In the genomic region with DNA sequence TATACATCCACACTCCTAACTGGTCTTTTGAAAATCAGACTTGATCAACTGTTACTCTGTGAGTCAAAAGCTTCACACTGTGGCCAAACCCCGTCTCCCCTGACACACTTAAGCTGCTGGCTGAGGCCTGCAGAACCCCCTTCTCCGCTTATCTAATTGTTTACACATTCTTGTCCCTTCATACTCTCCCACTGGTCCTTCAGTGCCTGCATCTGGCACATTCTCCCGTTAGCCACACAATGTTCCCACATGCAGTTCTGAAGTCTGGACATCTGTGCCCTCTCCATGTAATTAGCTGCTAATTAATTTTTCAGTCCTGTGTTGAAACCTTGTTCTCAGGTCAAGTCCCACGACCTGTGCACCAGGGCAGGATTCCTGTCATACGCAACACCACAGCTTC, we compare ENCODE assay signal across 13 mouse cellular contexts.
DNase-seq lines count a peak whose midpoint lies in the region; ATAC-seq lines count a peak whose summit lies in the region.
"Had no signal": no experiment of that assay in that cellular context is flagged by ENCODE, and none has a peak within 500 bp of the region (broad histone marks: within the 10 kb centered on the region; RNA-seq: fewer than 3 reads in every experiment).

No protein-coding gene starts in this region.

- H3K27ac ChIP-seq in heart, embryonic 14.5 days (replicated peaks in 1 of 2; ENCODE audit: control insufficient read depth in 1 of 2, insufficient read depth in 1 of 2, low read depth in 2 of 2, low read length in 2 of 2): no peak overlapping the region
- H3K27ac ChIP-seq in forebrain, embryonic 13.5 days: no peak overlapping the region
- H3K27ac ChIP-seq in lung, embryonic 16.5 days (ENCODE audit: low read length): no peak overlapping the region
- H3K27ac ChIP-seq: heart, adult 2 months; macrophage had no signal

- WGBS in heart, embryonic 14.5 days: 24% methylated on average over 5 of the region's 5 CpGs
- WGBS in forebrain, embryonic 13.5 days: 28% methylated on average over 5 of the region's 5 CpGs
- WGBS in lung, embryonic 16.5 days: 12% methylated on average over 5 of the region's 5 CpGs

- H3K36me3 ChIP-seq in heart, embryonic 14.5 days (ENCODE audit: control insufficient read depth, insufficient read depth, low read length): no peaks in the 10 kb centered on the region
- no peaks in the 10 kb centered on the region for H3K36me3 ChIP-seq in forebrain, embryonic 13.5 days (ENCODE audit: poor library complexity, severe bottlenecking)
- H3K36me3 ChIP-seq in lung, embryonic 16.5 days (ENCODE audit: control insufficient read depth, insufficient read depth, low read length): no peaks in the 10 kb centered on the region

- no peaks in the 10 kb centered on the region for H3K9me3 ChIP-seq in heart, embryonic 14.5 days (ENCODE audit: control insufficient read depth, low read length)
- H3K9me3 ChIP-seq in forebrain, embryonic 13.5 days (replicated peaks): no peaks in the 10 kb centered on the region
- H3K9me3 ChIP-seq in lung, embryonic 16.5 days (ENCODE audit: control insufficient read depth, low read length): no peaks in the 10 kb centered on the region

- no peak overlapping the region for H3K4me2 ChIP-seq in heart, embryonic 14.5 days (ENCODE audit: low read length)
- no peak overlapping the region for H3K4me2 ChIP-seq in forebrain, embryonic 13.5 days
- H3K4me2 ChIP-seq in lung, embryonic 16.5 days (ENCODE audit: low read depth, low read length): peak overlapping the region; percentile 15; the same call in 1 of the 2 replicates

- H3K4me1 ChIP-seq in heart, embryonic 14.5 days (ENCODE audit: control insufficient read depth in 2 of 2, insufficient read depth in 2 of 2, low read length in 2 of 2): peaks cover 6 to 11% of the 10 kb centered on the region in 2 experiments
- peaks cover 5% of the 10 kb centered on the region for H3K4me1 ChIP-seq in forebrain, embryonic 13.5 days
- H3K4me1 ChIP-seq in lung, embryonic 16.5 days (replicated peaks; ENCODE audit: control insufficient read depth, insufficient read depth, low read length): peaks cover 20% of the 10 kb centered on the region

- 0 out of 2 replicates have a peak, but pooled peaks have one; percentile 23 for ATAC-seq in heart, embryonic 14.5 days (ENCODE audit: insufficient number of reproducible peaks, insufficient read depth, low FRiP score, low read depth)
- ATAC-seq in forebrain, embryonic 13.5 days: 0 out of 2 replicates have a peak, but pooled peaks have one; percentile 22
- ATAC-seq in lung, embryonic 16.5 days (ENCODE audit: low read depth): peak; percentile 73

- no peaks in the 10 kb centered on the region for H3K27me3 ChIP-seq in heart, embryonic 14.5 days (ENCODE audit: control insufficient read depth, insufficient read depth, low read length)
- H3K27me3 ChIP-seq in forebrain, embryonic 13.5 days: no peaks in the 10 kb centered on the region
- no peaks in the 10 kb centered on the region for H3K27me3 ChIP-seq in lung, embryonic 16.5 days (ENCODE audit: control insufficient read depth, insufficient read depth, low read depth, low read length)
- H3K27me3 ChIP-seq: CH12.LX had no signal

- H3K9ac ChIP-seq in heart, embryonic 14.5 days (ENCODE audit: low read length): no peak overlapping the region
- no peak overlapping the region for H3K9ac ChIP-seq in forebrain, embryonic 13.5 days
- no peak overlapping the region for H3K9ac ChIP-seq in lung, embryonic 16.5 days (ENCODE audit: low read length)

- no peak for DNase-seq in heart, postnatal 4 days
- peak; percentile 34 for DNase-seq in adipocyte (ENCODE audit: low spot score)
- no peak for DNase-seq in urinary bladder, adult 18-20 months (ENCODE audit: low spot score in 2 of 2)
- no peak for DNase-seq in layer of hippocampus, adult 11-12 months (ENCODE audit: low spot score)
- DNase-seq in ovary, postnatal 14 days (ENCODE audit: low spot score): no peak
- DNase-seq: adrenal gland, postnatal 14 days; heart, adult 2 months; right cerebral cortex, postnatal 25 days had no signal

- no peak overlapping the region for H3K4me3 ChIP-seq in heart, embryonic 14.5 days (ENCODE audit: control insufficient read depth in 1 of 2, insufficient read depth in 1 of 2, low read depth in 1 of 2, low read length in 2 of 2)
- no peak overlapping the region for H3K4me3 ChIP-seq in forebrain, embryonic 13.5 days
- no peak overlapping the region for H3K4me3 ChIP-seq in lung, embryonic 16.5 days (ENCODE audit: low read length)
- H3K4me3 ChIP-seq: heart, adult 2 months had no signal

Comparison
In these comparisons a context has a peak if more than half of its experiments do, and no peak if none do; other contexts are left out.
1. ATAC-seq: peak in every context shown above with its lines; median percentile 73 in lung, embryonic 16.5 days; 23 in heart, embryonic 14.5 days; 22 in forebrain, embryonic 13.5 days.